Mouse (Mus musculus) C2C12 (cell line): ENCODE results near the gene Gm17455.

Source experiments
- CEBPB ChIP-seq: IDR thresholded peaks from one replicate; pipeline ENCODE4 v1.6.1; 2011; ENCODE audit warnings: low read depth, mild to moderate bottlenecking, control low read depth, moderate library complexity
- CTCF ChIP-seq: IDR thresholded peaks from one replicate; pipeline ENCODE4 v1.5.1; 2011; ENCODE audit not compliant: control insufficient read depth, insufficient read depth, insufficient read length
- FOSL1 ChIP-seq: IDR thresholded peaks from one replicate; pipeline ENCODE4 v1.8.0; 2011; ENCODE audit warnings: mild to moderate bottlenecking, low read length; ENCODE audit not compliant: poor library complexity, insufficient read depth, severe bottlenecking
- MAX ChIP-seq: IDR thresholded peaks from one replicate; pipeline ENCODE4 v1.6.1; 2011; ENCODE audit warnings: mild to moderate bottlenecking, control low read depth
- MYOD1 ChIP-seq: IDR thresholded peaks from one replicate; pipeline ENCODE4 v1.6.1; 2011; ENCODE audit warnings: low read depth; ENCODE audit not compliant: control insufficient read depth, insufficient read length
- MYOG ChIP-seq: IDR thresholded peaks from one replicate; pipeline ENCODE4 v1.6.1; 2011; ENCODE audit not compliant: control insufficient read depth, insufficient read length; ENCODE audit errors: extremely low read depth
- USF1 ChIP-seq: IDR thresholded peaks from one replicate; pipeline ENCODE4 v1.6.1; 2011; ENCODE audit warnings: low read depth, mild to moderate bottlenecking, control low read depth, moderate library complexity

- no peak for TF ChIP-seq CTCF
- TF ChIP-seq MYOG, result no peak
- no peak for TF ChIP-seq USF1
- TF ChIP-seq CEBPB, result no peak
- no peak for TF ChIP-seq MYOD1
- TF ChIP-seq MAX, result no peak
- no peak for TF ChIP-seq FOSL1
Observed at GRCm38 (mm10) chr10:60443078-60443477, 43.6 kb downstream of the Gm17455 start.
